Comparison of ENCODE assay signal across 7 mouse cellular contexts in genomic region chr8:94387785-94388184, GRCm38 (mm10). TPM values are rescaled to one million over a fixed set of nuclear protein-coding genes. Genes with fewer than 3 reads are reported as not detected.
DNase-seq lines count a peak whose midpoint lies in the region; ATAC-seq and TF ChIP-seq lines count a peak whose summit lies in the region.

No protein-coding gene starts in this region.

- H3K27me3 ChIP-seq in megakaryocyte, embryonic 14.5 days (replicated peaks), result no peaks in the 10 kb centered on the region
- no peaks in the 10 kb centered on the region for H3K27me3 ChIP-seq in limb, embryonic 11.5 days (ENCODE audit: control insufficient read depth, insufficient read depth, low read length)
- no peaks in the 10 kb centered on the region for H3K27me3 ChIP-seq in small intestine, adult 2 months (ENCODE audit: control insufficient read depth, insufficient read depth, low read length)

- H3K9me3 ChIP-seq in megakaryocyte, embryonic 14.5 days, result no peaks in the 10 kb centered on the region
- H3K9me3 ChIP-seq in limb, embryonic 11.5 days (ENCODE audit: control insufficient read depth, low read length), result no peaks in the 10 kb centered on the region

- H3K27ac ChIP-seq in embryonic fibroblast, embryonic 13.5 days (ENCODE audit: insufficient read depth, low read length), result no peak overlapping the region
- no peak overlapping the region for H3K27ac ChIP-seq in limb, embryonic 11.5 days (replicated peaks; ENCODE audit: low read depth, low read length)
- peak overlapping the region; percentile 96 for H3K27ac ChIP-seq in small intestine, adult 2 months (ENCODE audit: insufficient read depth, low read depth, low read length)

- peaks cover 47% of the 10 kb centered on the region for H3K36me3 ChIP-seq in megakaryocyte, embryonic 14.5 days (replicated peaks; ENCODE audit: low read length)
- H3K36me3 ChIP-seq in limb, embryonic 11.5 days (ENCODE audit: control insufficient read depth, insufficient read depth, low read length), result peaks cover 19% of the 10 kb centered on the region
- H3K36me3 ChIP-seq in small intestine, adult 2 months (ENCODE audit: control insufficient read depth, insufficient read depth, low read length), result peaks cover 37% of the 10 kb centered on the region

- no peak for DNase-seq in limb, embryonic 11.5 days (ENCODE audit: low spot score)
- DNase-seq in urinary bladder, postnatal 36 days (ENCODE audit: low spot score in 2 of 2), result no peak
- no peak for DNase-seq in c-Kit-positive CD71-positive TER-119-positive erythroid progenitor cells, embryonic 14.5 days (ENCODE audit: low spot score)

- no peak for ATAC-seq in megakaryocyte, adult 5-6 weeks (ENCODE audit: poor library complexity, severe bottlenecking)
- no peak for ATAC-seq in limb, embryonic 11.5 days (ENCODE audit: insufficient number of reproducible peaks, low FRiP score, low TSS enrichment, low read depth)

- no peak for TF ChIP-seq CTCF in embryonic fibroblast, embryonic 13.5 days (IDR thresholded peaks at IDR 0.05; ENCODE audit: borderline replicate concordance, insufficient read depth, low read length)
- TF ChIP-seq CTCF in small intestine, adult 2 months (IDR thresholded peaks at IDR 0.05; ENCODE audit: extremely low read depth, insufficient read length, insufficient replicate concordance, low read depth, low read length), result peak; percentile 0; the same call in 1 of the 2 replicates

- no peak for TF ChIP-seq POLR2A in embryonic fibroblast, embryonic 13.5 days (IDR thresholded peaks at IDR 0.05; ENCODE audit: low read depth, low read length)
- TF ChIP-seq POLR2A in small intestine, adult 2 months (IDR thresholded peaks at IDR 0.05; ENCODE audit: low read depth, low read length), result no peak

- peak overlapping the region; percentile 86 for H3K4me2 ChIP-seq in limb, embryonic 11.5 days (ENCODE audit: low read depth, severe bottlenecking)

- peaks cover 68% of the 10 kb centered on the region for H3K4me1 ChIP-seq in megakaryocyte, embryonic 14.5 days
- peaks cover 5% of the 10 kb centered on the region; the same call in 1 of the 2 replicates for H3K4me1 ChIP-seq in embryonic fibroblast, embryonic 13.5 days (ENCODE audit: control insufficient read depth, insufficient read depth, low read length)
- H3K4me1 ChIP-seq in limb, embryonic 11.5 days (ENCODE audit: control insufficient read depth, insufficient read depth, low read length), result peaks cover 3% of the 10 kb centered on the region; the same call in 1 of the 2 replicates
- H3K4me1 ChIP-seq in small intestine, adult 2 months (ENCODE audit: control insufficient read depth, insufficient read depth, insufficient read length, low read length), result peaks cover 5% of the 10 kb centered on the region; the same call in 1 of the 2 replicates

- peak overlapping the region; percentile 93 for H3K4me3 ChIP-seq in megakaryocyte, embryonic 14.5 days (replicated peaks)
- H3K4me3 ChIP-seq in embryonic fibroblast, embryonic 13.5 days (ENCODE audit: insufficient read depth, low read length), result peak overlapping the region; percentile 93
- H3K4me3 ChIP-seq in limb, embryonic 11.5 days (ENCODE audit: low read depth, low read length), result peak overlapping the region; percentile 79
- H3K4me3 ChIP-seq in small intestine, adult 2 months (ENCODE audit: low read depth, low read length), result peak overlapping the region; percentile 80

- 38% methylated on average over 6 of the region's 6 CpGs for WGBS in limb, embryonic 11.5 days
- 5% methylated on average over 6 of the region's 6 CpGs for WGBS in small intestine, adult 2 months

- peak overlapping the region; percentile 87 for H3K9ac ChIP-seq in limb, embryonic 11.5 days (ENCODE audit: low read length)

RNA-seq across cellular contexts. Expression of gene Herpud1, which starts 1.5 kb away (rescaled TPM):
- 188 and 443 TPM in 2 replicates for polyA plus RNA-seq in megakaryocyte, embryonic 14.5 days (2012; ENCODE audit: insufficient read depth, low replicate concordance)
- 71.9 and 76.0 TPM in 2 replicates for total RNA-seq in megakaryocyte, adult 5-6 weeks (2015)
- total RNA-seq in megakaryocyte, adult 5-6 weeks (2017), result 79.4 and 80.9 TPM in 2 replicates
- 93.3 and 103 TPM in 2 replicates for polyA plus RNA-seq in embryonic fibroblast, embryonic 13.5 days (2011; ENCODE audit: insufficient read length, low read depth, missing spikeins)
- polyA plus RNA-seq in limb, embryonic 11.5 days (2014; fragmentation: Nextera tagmentation; extraction: Ambion mirVana), result 61.9 and 62.4 TPM in 2 replicates
- 302 and 331 TPM in 2 replicates for polyA plus RNA-seq in small intestine, adult 2 months (2012; rRNA removed)

RNA-seq across cellular contexts. Expression of gene Nlrc5, which starts 46.4 kb away (rescaled TPM):
- 0.21 and 3.4 TPM in 2 replicates for polyA plus RNA-seq in megakaryocyte, embryonic 14.5 days (2012; ENCODE audit: insufficient read depth, low replicate concordance)
- 29.2 and 32.2 TPM in 2 replicates for total RNA-seq in megakaryocyte, adult 5-6 weeks (2015)
- total RNA-seq in megakaryocyte, adult 5-6 weeks (2017), result 27.4 and 28.2 TPM in 2 replicates
- polyA plus RNA-seq in embryonic fibroblast, embryonic 13.5 days (2011; ENCODE audit: insufficient read length, low read depth, missing spikeins), result 4.5 and 6.2 TPM in 2 replicates
- polyA plus RNA-seq in limb, embryonic 11.5 days (2014; fragmentation: Nextera tagmentation; extraction: Ambion mirVana), result 0.24 TPM in 1 of 2 replicates, not detected in the other
- polyA plus RNA-seq in small intestine, adult 2 months (2012; rRNA removed), result 3.4 and 7.4 TPM in 2 replicates

RNA-seq across cellular contexts. Expression of gene Slc12a3, which starts 58.8 kb away (rescaled TPM):
- not detected in 2 replicates for polyA plus RNA-seq in megakaryocyte, embryonic 14.5 days (2012; ENCODE audit: insufficient read depth, low replicate concordance)
- total RNA-seq in megakaryocyte, adult 5-6 weeks (2015), result 0.25 and 0.34 TPM in 2 replicates
- total RNA-seq in megakaryocyte, adult 5-6 weeks (2017), result 0.16 TPM in 1 of 2 replicates, not detected in the other
- 0.13 TPM in 1 of 2 replicates, not detected in the other for polyA plus RNA-seq in embryonic fibroblast, embryonic 13.5 days (2011; ENCODE audit: insufficient read length, low read depth, missing spikeins)
- 0.16 TPM in 1 of 2 replicates, not detected in the other for polyA plus RNA-seq in limb, embryonic 11.5 days (2014; fragmentation: Nextera tagmentation; extraction: Ambion mirVana)
- polyA plus RNA-seq in small intestine, adult 2 months (2012; rRNA removed), result 0.06 and 0.22 TPM in 2 replicates
